Mouse (Mus musculus): ENCODE results near the gene Creb3l1.

- TF ChIP-seq POLR2A (IDR thresholded peaks at IDR 0.05; ENCODE audit: borderline replicate concordance, extremely low read depth, low read depth, low read length), result no peak
- no peak for TF ChIP-seq CTCF (IDR thresholded peaks at IDR 0.05; ENCODE audit: insufficient read depth, low read length)
These were observed 11.4 kb downstream of the Creb3l1 start for GRCm38 (mm10) chr2:92012768-92013445.
